Mouse (Mus musculus): Measurements from ENCODE around the gene Ehd1.

The Ehd1 gene

DNA sequence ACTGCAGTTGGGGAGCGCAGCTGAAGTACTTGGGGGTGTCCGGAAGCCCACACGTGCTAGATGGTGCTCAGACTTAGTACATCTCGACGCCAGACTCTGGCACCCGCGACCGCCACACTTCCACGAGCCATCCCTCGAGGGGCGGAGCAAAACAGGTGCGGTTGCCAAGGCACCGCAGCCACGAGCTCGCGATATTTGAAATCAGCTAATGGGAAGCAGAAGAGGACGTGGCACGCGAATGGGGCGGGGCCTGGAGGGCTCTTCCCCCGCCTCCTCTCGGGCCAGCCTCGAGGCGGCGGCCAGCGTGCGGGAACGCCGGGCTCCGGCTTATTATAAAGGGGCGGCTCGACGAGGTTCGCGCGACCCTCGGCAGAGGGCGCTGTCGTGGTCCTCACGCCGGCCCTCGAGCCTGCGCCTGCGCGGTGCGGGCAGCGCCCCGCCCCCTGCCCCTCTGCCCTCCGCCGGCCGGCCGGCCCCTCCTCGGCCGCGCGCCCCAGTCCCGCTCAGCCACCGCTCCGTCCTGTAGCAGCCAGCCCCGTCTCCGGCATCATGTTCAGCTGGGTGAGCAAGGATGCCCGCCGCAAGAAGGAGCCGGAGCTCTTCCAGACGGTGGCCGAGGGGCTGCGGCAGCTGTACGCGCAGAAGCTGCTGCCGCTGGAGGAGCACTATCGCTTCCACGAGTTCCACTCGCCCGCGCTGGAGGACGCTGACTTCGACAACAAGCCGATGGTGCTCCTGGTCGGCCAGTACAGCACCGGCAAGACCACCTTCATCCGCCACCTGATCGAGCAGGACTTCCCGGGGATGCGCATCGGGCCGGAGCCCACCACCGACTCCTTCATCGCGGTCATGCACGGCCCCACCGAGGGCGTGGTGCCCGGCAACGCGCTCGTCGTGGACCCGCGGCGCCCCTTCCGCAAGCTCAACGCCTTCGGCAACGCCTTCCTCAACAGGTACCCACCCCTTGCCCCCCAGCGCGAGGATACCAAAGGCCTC, at the start of gene Ehd1:
Gene Ehd1, plus strand, starts transcription at position 300 of the 996 bp plus-strand sequence.
- peak; percentile 97 for DNase-seq

DNA sequence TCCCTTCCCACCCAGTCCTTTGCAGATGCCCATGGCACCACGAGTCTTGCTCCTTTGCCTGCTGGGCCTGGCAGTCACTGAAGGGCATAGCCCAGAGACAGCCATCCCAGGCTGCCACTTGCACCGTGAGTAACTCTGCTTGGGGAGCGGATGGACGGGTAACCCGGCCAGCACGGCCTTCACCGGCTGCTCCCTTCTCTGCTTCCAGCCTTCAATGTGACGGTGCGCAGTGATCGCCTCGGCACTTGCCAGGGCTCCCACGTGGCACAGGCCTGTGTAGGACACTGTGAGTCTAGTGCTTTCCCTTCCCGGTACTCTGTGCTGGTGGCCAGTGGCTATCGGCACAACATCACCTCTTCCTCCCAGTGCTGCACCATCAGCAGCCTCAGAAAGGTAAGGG, 49.8 kb upstream of the Ehd1 start:
- DNase-seq = no peak

DNA sequence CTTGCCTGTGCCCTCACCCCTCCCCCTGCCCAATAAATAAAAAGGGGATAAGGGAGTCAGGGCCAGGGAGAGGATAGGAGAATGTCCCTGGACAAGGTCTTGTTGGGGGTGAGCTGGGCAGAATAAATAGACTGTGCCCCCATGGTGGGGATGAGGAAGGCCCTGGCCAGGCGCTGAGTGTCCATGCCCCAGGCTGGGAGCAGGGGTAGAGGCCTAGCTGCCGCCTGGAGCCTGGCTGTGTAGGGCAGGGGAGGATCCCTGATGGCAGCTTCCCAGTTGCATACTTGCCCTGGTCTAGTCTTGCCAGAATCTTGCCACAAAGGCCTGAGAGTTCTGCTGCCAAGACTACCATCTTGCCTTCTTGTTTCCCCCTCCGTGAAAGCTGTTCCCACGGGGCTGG, 48.7 kb upstream of the Ehd1 start:
- no peak for DNase-seq

DNA sequence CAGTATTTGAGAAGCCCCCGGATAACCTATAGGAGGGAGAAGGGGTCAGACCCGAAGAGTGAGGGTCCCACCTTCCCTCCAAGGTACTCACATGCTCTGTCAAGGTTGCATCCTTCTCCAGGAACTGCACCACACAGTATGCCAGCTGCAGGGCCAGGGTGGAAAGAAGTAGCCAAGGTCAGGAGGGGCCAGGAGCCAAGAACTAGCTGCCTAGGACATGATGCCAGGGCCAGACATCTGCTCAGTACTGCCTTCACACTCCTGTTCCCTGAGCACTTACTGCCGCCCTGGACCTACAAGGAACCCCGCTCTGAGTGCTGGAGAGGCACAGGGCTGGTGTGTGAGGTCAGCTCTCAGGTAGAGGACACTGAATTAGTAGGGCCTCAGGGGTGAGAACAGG, 46.1 kb upstream of the Ehd1 start:
- no peak for DNase-seq

DNA sequence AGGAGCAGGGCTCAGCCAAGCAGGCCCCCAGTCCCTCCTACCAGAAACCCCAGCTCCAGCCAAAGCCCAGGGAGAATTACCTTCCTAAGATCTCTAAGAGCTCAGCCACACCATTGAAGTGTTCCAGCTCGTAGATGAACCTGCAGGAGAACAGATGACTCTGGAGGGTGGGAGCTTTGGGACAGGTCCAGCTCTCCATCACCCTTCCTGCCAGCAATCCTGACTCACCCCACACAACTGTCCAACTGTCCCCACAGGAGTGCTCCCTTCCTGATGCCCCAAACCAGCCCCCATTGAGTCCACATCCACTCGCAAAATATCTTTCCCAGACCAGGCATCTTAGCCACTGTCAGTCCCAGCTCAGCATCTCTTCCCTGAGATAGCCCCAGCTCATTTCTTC, 45.5 kb upstream of the Ehd1 start:
- DNase-seq = no peak

DNA sequence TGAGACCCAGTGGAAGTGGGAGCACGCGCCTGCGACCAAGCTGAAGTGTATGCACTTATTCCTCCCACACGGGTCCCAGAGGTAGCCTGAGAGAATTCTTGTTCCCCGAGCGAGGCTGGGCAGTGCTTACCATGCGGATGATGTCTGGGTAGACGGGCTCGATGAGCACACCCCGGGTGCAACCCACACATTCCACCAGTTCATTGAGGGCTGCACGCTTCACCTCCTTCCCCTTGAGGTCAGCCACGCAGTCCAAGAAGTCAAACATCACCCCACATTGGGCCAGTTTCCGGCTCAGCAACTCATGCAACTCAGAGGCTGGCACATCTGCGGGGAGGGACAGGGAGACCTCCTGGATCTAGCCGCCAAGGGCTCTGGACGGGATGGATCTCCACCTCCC, 42.9 kb upstream of the Ehd1 start:
- DNase-seq = no peak

DNA sequence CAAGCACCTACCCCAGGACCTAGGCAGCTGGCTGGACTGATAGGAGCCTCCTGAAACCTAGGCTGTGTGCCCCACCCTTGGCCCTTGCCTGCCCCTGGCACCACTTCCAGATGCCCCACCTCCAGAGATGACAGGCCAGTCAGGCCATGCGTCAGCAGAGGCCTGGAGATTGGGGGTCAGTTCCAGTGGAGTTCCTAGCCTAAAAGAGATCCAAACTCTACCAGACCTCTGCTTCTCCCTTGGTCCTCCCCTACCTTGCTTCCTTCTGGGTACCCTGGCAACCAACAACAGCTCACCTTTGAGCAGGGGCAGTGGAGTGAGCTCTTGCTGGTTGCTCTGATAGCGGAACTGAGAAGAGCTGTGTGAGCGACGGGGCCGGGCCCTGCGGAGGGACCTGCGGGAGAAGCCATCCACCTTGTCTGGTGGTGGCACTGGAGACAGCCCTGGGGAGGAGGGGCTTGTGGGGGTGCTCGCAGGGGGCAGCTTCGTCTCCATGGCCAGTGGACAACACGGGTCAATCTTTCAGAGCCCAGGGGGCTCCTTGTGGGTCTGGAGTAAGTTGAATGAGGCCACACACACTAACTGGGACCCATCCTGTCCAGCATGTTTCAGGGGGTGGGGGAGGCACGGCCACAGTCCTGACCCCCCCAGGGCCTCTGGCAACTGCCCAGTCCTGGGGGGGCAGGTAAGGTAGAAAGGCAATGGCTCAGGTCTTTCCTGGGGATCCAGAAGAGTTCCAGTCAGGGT, 42.0 kb upstream of the Ehd1 start:
- no peak for DNase-seq

DNA sequence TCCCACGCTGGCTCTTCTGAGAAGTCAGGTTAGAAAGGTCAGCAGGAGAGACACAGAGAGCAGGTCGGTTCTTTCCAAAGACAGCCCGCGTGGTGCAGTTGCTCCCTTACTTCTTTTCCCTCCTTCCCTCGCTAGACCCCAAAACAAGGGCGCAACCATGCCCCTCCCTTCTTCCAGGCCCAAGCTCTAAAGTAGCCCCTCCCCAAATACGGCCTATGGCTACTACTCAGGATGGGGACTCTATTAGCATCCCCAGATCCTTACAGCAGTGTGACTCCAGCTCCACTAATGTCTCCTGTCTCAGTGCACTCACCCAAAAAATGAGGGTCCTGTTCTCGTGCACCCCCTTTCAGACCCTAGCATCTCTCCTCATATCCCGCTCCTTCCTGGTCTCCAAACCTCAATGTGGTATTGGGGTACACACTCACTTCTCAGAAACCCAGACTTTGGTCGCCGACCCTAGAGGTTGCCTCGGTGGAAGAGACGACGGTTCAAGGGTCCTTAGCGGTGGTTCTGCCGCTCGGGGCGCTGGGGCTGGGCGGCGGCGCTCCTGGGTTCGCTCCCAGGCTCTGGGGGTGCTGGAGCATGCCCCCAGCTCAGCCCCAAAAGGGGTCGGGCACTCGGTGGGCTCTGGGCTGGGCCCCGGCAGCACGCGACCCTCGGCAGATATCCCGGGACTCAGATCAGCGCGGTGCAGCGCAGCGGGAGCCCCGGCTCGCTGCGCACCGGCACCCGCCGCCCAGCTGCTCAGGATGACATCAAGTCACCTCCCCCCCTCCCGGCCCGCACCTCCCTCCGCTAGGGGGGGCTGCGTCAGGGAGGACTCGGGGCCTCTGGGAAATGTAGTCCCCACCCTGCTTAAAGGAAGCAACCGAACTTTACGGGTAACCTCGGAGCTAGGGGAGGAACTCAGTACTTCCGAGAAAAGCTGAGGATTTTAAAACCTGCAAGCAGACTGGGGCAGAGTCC, 41.2 kb upstream of the Ehd1 start, which contains the start of gene Ppp2r5b:
Gene Ppp2r5b, minus strand, starts transcription at position 789 of the 969 bp plus-strand sequence.
- peak; percentile 95 for DNase-seq

DNA sequence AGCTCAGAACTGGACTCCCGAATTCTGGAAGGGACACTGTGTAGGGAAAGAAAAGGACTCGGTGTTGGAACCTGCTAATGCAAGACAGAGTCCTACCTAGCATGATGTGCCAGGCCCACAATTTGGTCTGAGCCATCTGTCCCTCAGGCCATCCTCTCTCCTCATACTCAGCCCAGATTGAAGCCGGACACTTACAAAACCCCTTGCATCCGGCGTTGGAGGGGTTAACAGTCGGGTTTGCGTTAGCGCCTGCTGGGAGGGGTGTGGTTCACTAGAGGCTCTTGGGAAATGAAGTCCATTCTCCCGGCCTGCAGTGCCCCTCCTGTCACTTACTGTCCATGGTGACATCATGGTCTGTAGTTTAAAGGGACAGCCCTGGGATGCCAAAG, 40.5 kb upstream of the Ehd1 start:
- peak; percentile 79 to 84 for DNase-seq

DNA sequence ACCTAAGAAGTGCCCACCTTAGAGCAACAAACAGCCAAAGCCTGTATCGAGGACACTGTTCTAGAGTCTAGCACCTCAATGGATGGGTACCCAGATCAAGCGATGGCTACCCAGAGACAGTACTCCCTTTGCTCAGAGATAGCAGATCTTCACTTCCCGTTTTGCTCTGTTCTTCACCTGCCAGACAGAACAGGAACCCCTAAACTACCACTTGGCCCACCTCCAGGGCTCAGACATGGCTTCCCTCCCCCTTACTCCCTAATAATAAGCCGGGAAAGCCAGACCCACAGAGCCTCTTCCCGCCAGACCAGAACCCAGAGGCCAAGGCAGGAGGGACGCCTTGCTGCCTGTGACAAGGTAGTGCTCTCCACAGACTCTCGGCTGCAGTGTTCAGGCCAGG, 39.7 kb upstream of the Ehd1 start:
- peak in 1 of 2 experiments; percentile 18 for DNase-seq

DNA sequence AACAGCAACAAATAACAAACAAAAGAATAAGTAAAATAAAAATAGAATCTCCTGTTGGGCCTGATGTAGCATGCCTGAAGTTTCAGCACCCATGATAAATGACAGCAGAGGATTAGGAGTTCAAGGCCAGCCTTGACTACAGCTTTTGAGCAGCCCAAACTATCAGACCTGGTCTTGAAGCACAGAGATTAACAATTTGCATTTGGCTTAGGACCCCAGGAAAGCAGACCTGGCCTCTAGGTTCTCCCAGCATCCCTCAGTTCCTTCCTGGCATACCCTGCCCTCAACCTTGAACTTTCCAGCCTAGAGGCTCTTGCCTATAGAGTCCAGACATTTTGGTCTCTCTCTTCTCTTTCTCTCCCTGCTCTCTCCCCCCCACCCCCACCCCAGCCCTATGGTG, 37.8 kb upstream of the Ehd1 start:
- DNase-seq = no peak

DNA sequence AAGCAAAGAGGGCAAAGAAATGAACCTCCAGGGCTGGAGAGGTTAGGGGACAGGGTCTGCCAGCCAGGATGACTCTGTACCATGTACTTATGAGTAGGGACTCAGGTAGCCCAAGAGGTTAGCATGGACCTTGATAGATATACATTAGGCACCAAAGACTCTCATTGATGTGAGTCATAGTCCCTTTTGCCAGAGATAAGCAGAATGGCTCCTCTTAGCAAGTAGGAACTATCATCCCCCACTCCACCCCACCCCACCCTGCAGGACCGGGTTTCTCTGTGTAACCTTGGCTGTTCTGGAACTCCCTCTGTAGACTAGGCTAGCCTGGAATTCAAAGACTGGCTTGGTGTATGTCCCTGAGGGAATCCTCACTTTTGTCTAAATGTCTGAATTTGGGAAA, 36.4 kb upstream of the Ehd1 start:
- no peak for DNase-seq

DNA sequence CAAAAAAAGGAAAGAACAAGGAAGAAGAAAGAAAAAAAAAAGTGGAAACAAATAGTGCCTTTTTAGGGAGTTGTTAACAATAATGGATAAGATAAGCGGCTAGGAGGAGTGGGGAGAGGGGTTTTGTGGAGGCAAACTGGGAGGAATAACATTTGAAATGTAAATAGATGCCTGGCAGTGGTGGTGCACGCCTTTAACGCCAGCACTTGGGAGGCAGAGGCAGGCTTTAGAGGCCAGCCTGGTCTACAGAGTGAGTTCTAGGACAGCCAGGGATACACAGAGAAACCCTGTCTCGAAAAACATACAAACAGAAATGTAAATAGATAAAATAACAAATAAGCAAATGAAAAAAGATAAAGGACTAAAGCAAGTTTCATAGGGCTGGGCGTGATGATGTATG, 35.8 kb upstream of the Ehd1 start:
- DNase-seq = no peak

DNA sequence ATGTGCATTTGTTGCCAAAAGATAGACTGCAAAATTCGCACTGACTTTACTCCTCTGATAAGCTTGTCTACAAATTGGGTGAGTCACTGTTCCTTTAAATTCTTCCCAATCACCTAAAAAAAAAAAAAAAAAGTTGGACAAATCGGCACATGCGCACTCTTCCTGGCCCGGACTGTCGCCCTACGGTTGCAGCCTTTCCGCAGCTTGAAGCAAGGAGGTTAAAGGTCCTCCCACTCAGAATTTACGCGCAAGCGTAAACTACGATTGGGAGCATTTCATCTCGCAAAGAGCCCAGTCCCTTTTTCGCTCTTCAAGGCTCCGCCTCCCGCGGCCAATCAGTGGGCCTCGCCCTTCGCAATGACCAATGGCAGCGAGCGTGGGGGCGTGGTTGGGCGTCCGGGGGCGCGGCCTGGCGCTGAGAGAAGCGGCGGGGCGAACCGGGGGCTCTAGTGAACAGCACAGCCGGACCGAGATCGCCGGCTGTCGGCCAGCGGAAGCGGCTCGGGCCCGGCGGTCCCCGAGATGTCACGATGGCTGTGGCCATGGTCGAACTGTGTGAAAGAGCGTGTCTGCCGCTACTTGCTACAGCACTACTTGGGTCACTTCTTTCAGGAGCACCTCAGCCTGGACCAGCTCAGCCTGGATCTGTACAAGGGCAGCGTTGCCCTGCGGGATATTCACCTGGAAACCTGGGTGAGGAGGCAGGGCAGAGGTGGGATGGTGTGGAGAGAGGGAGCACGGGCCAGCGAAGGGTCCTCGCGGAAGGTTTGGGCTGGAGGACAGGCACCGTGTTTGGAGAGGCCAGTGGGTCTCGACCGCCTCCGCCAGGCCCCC, 35.0 kb upstream of the Ehd1 start, which contains the start of gene Atg2a:
Gene Atg2a, plus strand, starts transcription at position 395 of the 834 bp plus-strand sequence.
- DNase-seq = peak; percentile 97

DNA sequence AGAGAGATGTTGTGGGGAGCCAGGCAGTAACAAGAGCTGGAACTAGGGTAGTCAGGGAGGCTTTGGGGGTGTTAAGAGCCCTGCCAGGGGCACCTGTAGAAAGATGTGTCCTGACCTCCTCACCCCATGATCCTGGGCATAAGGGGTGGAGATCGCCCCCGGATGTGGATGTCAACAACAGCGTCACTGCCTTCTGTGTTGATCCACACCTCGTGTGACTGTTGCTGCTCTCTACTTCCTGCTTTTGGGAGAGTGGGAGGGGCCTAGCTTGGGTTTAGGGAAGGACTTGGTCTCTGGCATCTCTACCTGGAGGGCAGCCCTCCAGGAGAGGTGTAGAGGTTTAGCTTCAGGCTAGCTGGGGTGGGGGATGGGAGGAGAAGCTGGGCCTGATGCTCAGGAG, 34.2 kb upstream of the Ehd1 start:
- peak; percentile 39 to 40 for DNase-seq

DNA sequence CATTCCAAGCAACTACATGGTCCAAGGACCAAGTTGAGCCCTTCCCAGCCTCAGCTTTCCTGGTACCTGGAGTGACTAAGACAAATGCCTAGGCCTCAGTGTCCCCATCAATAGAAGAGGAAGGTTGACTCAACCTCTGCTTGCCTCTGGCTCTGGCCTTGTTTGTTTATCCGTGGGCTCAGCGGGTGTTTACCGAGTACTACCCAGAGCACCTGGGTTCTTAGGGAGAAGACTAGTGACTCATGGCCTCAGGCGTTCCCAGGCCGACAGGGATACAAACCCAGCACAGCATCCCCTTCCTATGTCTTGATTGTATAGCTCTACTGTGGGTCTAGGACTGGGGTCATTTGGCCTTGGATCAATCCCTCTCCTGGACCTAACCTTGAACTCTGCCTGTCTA, 33.3 kb upstream of the Ehd1 start:
- DNase-seq = no peak

DNA sequence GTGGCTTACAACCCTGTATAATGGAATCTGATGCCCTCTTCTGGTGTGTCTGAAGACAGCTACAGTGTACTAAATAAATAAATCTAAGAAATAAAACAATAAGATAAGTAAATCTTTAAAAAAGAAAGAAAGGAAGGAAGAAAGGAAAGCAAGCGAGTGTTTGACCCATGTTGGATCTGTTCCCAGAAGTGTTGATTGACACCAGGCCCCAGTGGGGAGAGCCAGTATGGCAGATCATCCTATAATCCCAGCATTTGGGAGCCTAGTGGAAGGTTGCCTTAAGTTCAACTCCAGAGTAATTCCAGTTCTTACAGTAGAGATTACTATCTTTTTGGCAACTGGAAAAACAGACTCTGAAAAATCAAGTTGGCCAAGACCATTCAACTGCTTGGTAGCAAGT, 30.7 kb upstream of the Ehd1 start:
- no peak for DNase-seq

DNA sequence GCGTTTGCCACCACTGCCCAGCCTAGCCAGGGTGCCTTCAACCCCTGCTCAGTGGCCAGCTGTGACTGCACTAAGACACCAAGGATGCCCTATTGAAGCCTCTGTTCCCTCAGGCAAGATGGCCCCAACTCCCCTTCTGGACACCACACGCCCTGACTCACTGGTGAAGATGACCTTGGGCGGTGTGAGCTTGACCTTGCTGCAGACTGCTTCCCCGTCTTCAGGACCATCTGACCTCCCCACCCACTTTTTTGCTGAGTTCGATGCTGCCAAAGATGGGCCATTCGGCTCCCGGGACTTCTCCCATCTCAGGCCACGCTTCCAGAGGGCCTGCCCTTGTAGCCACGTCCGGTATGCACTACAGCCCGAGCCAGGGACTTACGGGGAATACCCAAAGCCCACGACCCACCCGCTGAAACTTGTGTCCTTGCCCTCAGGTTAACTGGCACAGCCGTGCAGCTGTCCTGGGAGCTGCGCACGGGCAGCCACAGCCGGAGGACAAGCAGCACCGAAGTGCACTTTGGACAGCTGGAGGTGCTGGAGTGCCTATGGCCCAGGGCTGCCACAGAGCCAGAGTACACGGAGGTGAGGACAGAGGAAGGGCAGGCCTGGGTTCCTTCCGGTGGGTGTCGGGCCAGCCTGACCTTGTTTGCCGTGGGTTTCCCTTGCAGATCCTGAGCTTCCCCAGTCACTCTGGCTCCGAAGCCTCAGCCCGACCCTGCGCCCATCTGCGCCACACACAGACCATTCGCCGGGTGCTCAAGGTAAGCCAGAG, 28.8 kb upstream of the Ehd1 start:
- no peak for DNase-seq

DNA sequence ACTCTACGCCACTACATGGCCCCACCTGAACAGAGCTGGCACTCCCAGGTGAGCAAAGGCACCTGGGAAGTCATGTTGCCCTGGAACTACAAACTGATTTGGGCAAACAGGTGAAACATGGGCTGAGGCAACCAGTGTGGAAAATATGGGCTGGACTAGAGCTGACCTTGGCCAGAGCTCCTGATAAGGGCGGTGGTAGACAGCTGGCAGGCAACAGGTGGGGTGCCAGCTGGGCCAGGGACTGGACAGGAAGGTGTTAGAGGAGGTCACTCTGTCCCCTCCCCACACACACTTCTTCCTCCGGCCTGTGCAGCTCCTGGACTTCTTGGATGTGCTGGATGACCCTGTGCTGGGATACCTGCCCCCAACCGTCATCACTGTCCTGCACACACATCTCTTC, 23.5 kb upstream of the Ehd1 start:
- DNase-seq = no peak

DNA sequence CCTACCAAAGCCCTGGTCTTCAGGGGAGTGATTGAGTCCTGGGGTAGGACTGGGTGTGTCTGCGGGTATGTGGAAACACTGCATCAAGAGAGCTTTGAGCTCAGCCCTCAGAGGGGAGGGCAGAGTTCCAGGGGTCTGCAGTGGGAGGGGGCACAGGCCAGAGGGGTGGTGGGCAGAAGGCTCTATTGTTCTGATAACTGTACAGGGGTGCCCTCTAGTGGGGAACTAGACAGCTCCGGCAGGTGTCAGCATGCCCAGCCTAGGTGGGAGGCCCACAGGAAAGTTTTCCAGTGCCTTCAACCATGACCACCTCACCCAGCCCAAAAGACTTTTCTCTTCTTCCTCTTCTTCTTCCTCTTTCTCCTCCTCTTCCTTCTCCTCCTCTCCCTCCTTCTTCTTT, 16.1 kb upstream of the Ehd1 start:
- peak in 1 of 2 experiments; percentile 39 for DNase-seq

DNA sequence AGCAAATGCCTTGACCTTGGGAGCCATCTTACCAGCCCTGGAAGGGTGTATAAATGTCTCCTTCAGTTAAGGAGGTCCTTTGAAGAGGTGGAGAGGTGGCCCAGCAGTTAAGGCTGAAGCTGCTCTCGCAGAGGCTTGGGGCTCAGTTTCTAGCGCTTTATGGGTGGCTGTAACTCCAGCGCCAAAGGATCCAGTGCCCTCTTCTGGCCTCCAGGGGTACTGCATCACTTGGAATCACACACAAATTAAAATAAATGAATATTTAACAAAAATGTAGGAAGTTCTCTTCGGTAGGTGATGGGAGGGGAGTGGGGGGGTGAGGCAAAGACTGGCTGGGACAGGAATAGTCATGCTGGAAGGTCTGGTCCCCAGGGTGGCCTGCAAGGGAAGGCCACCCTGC, 15.6 kb upstream of the Ehd1 start:
- DNase-seq = no peak
